In genomic region chr2:10369676-10370075, GRCm38 (mm10) we compare ENCODE assay signal across 29 mouse cellular contexts. TPM values are rescaled to one million over a fixed set of nuclear protein-coding genes. Genes with fewer than 3 reads are reported as not detected.
DNase-seq lines count a peak whose midpoint lies in the region; ATAC-seq and TF ChIP-seq lines count a peak whose summit lies in the region.
"Had no signal": no experiment of that assay in that cellular context is flagged by ENCODE, and none has a peak within 500 bp of the region (broad histone marks: within the 10 kb centered on the region; RNA-seq: fewer than 3 reads in every experiment).

No protein-coding gene starts in this region.

- no peak overlapping the region for H3K4me2 ChIP-seq in hindbrain, embryonic 11.5 days (replicated peaks; ENCODE audit: low read depth, low read length)
- H3K4me2 ChIP-seq in hindbrain, embryonic 12.5 days (replicated peaks): no peak overlapping the region
- no peak overlapping the region for H3K4me2 ChIP-seq in midbrain, embryonic 11.5 days
- H3K4me2 ChIP-seq in midbrain, postnatal 0 days (ENCODE audit: low read depth, low read length, poor library complexity, severe bottlenecking): no peak overlapping the region
- no peak overlapping the region for H3K4me2 ChIP-seq in kidney, embryonic 16.5 days (replicated peaks; ENCODE audit: low read depth, low read length)
- H3K4me2 ChIP-seq: embryonic facial prominence, embryonic 13.5 days; forebrain, embryonic 12.5 days; forebrain, embryonic 15.5 days; heart, embryonic 12.5 days; heart, embryonic 15.5 days; hindbrain, embryonic 15.5 days had no signal

- no peaks in the 10 kb centered on the region for H3K9me3 ChIP-seq in hindbrain, embryonic 11.5 days (ENCODE audit: control insufficient read depth, low read length)
- no peaks in the 10 kb centered on the region for H3K9me3 ChIP-seq in hindbrain, embryonic 12.5 days (replicated peaks)
- no peaks in the 10 kb centered on the region for H3K9me3 ChIP-seq in midbrain, embryonic 11.5 days (ENCODE audit: control insufficient read depth, low read length)
- no peaks in the 10 kb centered on the region for H3K9me3 ChIP-seq in midbrain, postnatal 0 days (ENCODE audit: low read length)
- H3K9me3 ChIP-seq in E14TG2a.4 (ENCODE audit: low read length) (no peaks in the 10 kb centered on the region), ES-E14 (ENCODE audit: control insufficient read depth, insufficient read depth, low read depth, low read length) (no peaks in the 10 kb centered on the region)
- H3K9me3 ChIP-seq in kidney, embryonic 16.5 days (ENCODE audit: low read length): no peaks in the 10 kb centered on the region
- H3K9me3 ChIP-seq: embryonic facial prominence, embryonic 10.5 days; embryonic facial prominence, embryonic 13.5 days; forebrain, embryonic 12.5 days; forebrain, embryonic 15.5 days; G1E; heart, embryonic 12.5 days; heart, embryonic 15.5 days; hindbrain, embryonic 10.5 days; hindbrain, embryonic 15.5 days had no signal

- DNase-seq in hindbrain, embryonic 11.5 days (ENCODE audit: low spot score): peak; percentile 5
- DNase-seq in midbrain, embryonic 11.5 days (ENCODE audit: low spot score, missing footprints): peak; percentile 92
- DNase-seq in midbrain, postnatal 0 days (ENCODE audit: low spot score): no peak
- no peak for DNase-seq in ES-E14 (ENCODE audit: low read depth, low spot score)
- DNase-seq: adrenal gland, postnatal 10 days; adrenal gland, postnatal 36 days; B cell, adult 2 months; cerebellum, adult 18-20 months; cerebellum, adult 9-10 months; cerebellum, postnatal 14 days; gastrocnemius, postnatal 25 days; heart, adult 18-20 months; heart, postnatal 10 days; heart, postnatal 36 days had no signal

- H3K4me1 ChIP-seq in hindbrain, embryonic 11.5 days (replicated peaks; ENCODE audit: control insufficient read depth, insufficient read depth, low read length): 0 out of 2 replicates have a peak, but pooled peaks cover 5% of the 10 kb centered on the region
- H3K4me1 ChIP-seq in hindbrain, embryonic 12.5 days: peaks cover 13% of the 10 kb centered on the region
- H3K4me1 ChIP-seq in midbrain, embryonic 11.5 days (ENCODE audit: control insufficient read depth, insufficient read depth, low read length): peaks cover 2% of the 10 kb centered on the region; the same call in 1 of the 2 replicates
- 0 out of 2 replicates have a peak, but pooled peaks cover 3% of the 10 kb centered on the region for H3K4me1 ChIP-seq in midbrain, postnatal 0 days (ENCODE audit: insufficient read depth, low read length)
- H3K4me1 ChIP-seq in E14TG2a.4 (replicated peaks; ENCODE audit: low read depth, low read length) (peaks cover 48% of the 10 kb centered on the region), ES-E14 (ENCODE audit: control insufficient read depth in 2 of 2, insufficient read depth in 2 of 2, low read length in 2 of 2, poor library complexity in 1 of 2) (peaks cover 0 to 2% of the 10 kb centered on the region in 2 experiments; a peak in 1 of 4 replicates)
- H3K4me1 ChIP-seq in kidney, embryonic 16.5 days (ENCODE audit: insufficient read depth, low read length): peaks cover 12% of the 10 kb centered on the region

- H3K27ac ChIP-seq in hindbrain, embryonic 11.5 days (ENCODE audit: low read depth, low read length): no peak overlapping the region
- no peak overlapping the region for H3K27ac ChIP-seq in hindbrain, embryonic 12.5 days
- H3K27ac ChIP-seq in midbrain, embryonic 11.5 days (ENCODE audit: low read depth, low read length): no peak overlapping the region
- no peak overlapping the region for H3K27ac ChIP-seq in midbrain, postnatal 0 days (ENCODE audit: low read depth, low read length)
- no peak overlapping the region for H3K27ac ChIP-seq in ES-E14 (ENCODE audit: insufficient read depth, low read depth, low read length, poor library complexity, severe bottlenecking)
- H3K27ac ChIP-seq in kidney, embryonic 16.5 days (ENCODE audit: low read length): no peak overlapping the region
- H3K27ac ChIP-seq: embryonic facial prominence, embryonic 10.5 days; embryonic facial prominence, embryonic 13.5 days; forebrain, embryonic 12.5 days; forebrain, embryonic 15.5 days; heart, embryonic 15.5 days; hindbrain, embryonic 10.5 days; hindbrain, embryonic 15.5 days had no signal

- peaks cover 50% of the 10 kb centered on the region for H3K27me3 ChIP-seq in hindbrain, embryonic 11.5 days (ENCODE audit: control insufficient read depth, insufficient read depth, low read length)
- peaks cover 68% of the 10 kb centered on the region for H3K27me3 ChIP-seq in hindbrain, embryonic 12.5 days
- peaks cover 56% of the 10 kb centered on the region for H3K27me3 ChIP-seq in midbrain, embryonic 11.5 days (ENCODE audit: control insufficient read depth, insufficient read depth, low read length)
- peaks cover 37% of the 10 kb centered on the region for H3K27me3 ChIP-seq in midbrain, postnatal 0 days (ENCODE audit: insufficient read depth, low read length)
- H3K27me3 ChIP-seq in E14TG2a.4 (ENCODE audit: insufficient read depth, low read length): peaks cover 63% of the 10 kb centered on the region
- H3K27me3 ChIP-seq in kidney, embryonic 16.5 days (ENCODE audit: insufficient read depth, low read length): peaks cover 63% of the 10 kb centered on the region
- H3K27me3 ChIP-seq: CH12.LX had no signal

- no peak overlapping the region for H3K4me3 ChIP-seq in hindbrain, embryonic 11.5 days (ENCODE audit: low read depth, low read length)
- H3K4me3 ChIP-seq in hindbrain, embryonic 12.5 days: no peak overlapping the region
- no peak overlapping the region for H3K4me3 ChIP-seq in midbrain, embryonic 11.5 days (ENCODE audit: low read depth, low read length)
- no peak overlapping the region for H3K4me3 ChIP-seq in midbrain, postnatal 0 days (ENCODE audit: low read depth, low read length)
- H3K4me3 ChIP-seq in E14TG2a.4 (replicated peaks; ENCODE audit: low read length): peak overlapping the region; percentile 85
- peak overlapping the region; percentile 28 to 58; a peak in 3 of 4 replicates for H3K4me3 ChIP-seq in ES-E14 (ENCODE audit: insufficient read depth in 1 of 2, low read depth in 1 of 2, low read length in 2 of 2, poor library complexity in 1 of 2, severe bottlenecking in 1 of 2)
- no peak overlapping the region for H3K4me3 ChIP-seq in kidney, embryonic 16.5 days (ENCODE audit: low read length)
- H3K4me3 ChIP-seq: embryonic facial prominence, embryonic 10.5 days; embryonic facial prominence, embryonic 13.5 days; erythroblast, embryonic 14.5 days; forebrain, embryonic 12.5 days; forebrain, embryonic 15.5 days; heart, embryonic 12.5 days; heart, embryonic 15.5 days had no signal

- ATAC-seq in hindbrain, embryonic 11.5 days (ENCODE audit: low FRiP score): no peak
- no peak for ATAC-seq in hindbrain, embryonic 12.5 days (ENCODE audit: low FRiP score)
- ATAC-seq in midbrain, embryonic 11.5 days (ENCODE audit: low FRiP score): no peak
- no peak for ATAC-seq in midbrain, postnatal 0 days (ENCODE audit: low FRiP score)
- ATAC-seq in kidney, embryonic 16.5 days (ENCODE audit: low FRiP score, low TSS enrichment): no peak
- ATAC-seq: forebrain, embryonic 15.5 days; Patski had no signal

- TF ChIP-seq CTCF in midbrain, postnatal 0 days (IDR thresholded peaks at IDR 0.05): no peak
- no peak for TF ChIP-seq CTCF in E14TG2a.4 (conservative IDR thresholded peaks at IDR 0.05; ENCODE audit: low read length)

- no peak overlapping the region for H3K9ac ChIP-seq in hindbrain, embryonic 11.5 days (ENCODE audit: low read depth, low read length)
- H3K9ac ChIP-seq in hindbrain, embryonic 12.5 days: no peak overlapping the region
- H3K9ac ChIP-seq in midbrain, embryonic 11.5 days (ENCODE audit: low read length): no peak overlapping the region
- no peak overlapping the region for H3K9ac ChIP-seq in midbrain, postnatal 0 days (replicated peaks; ENCODE audit: low read length, poor library complexity, severe bottlenecking)
- no peak overlapping the region for H3K9ac ChIP-seq in ES-E14 (ENCODE audit: insufficient read depth, low read depth, low read length, poor library complexity, severe bottlenecking)
- no peak overlapping the region for H3K9ac ChIP-seq in kidney, embryonic 16.5 days (replicated peaks; ENCODE audit: low read length)
- H3K9ac ChIP-seq: embryonic facial prominence, embryonic 13.5 days; forebrain, embryonic 12.5 days; forebrain, embryonic 15.5 days; heart, embryonic 12.5 days; heart, embryonic 15.5 days; hindbrain, embryonic 15.5 days had no signal

- 3% methylated on average over 8 of the region's 8 CpGs for WGBS in hindbrain, embryonic 11.5 days
- WGBS in hindbrain, embryonic 12.5 days: 4% methylated on average over 8 of the region's 8 CpGs
- 4% methylated on average over 8 of the region's 8 CpGs for WGBS in midbrain, embryonic 11.5 days
- 5% methylated on average over 8 of the region's 8 CpGs for WGBS in midbrain, postnatal 0 days
- WGBS in kidney, embryonic 16.5 days: 2% methylated on average over 8 of the region's 8 CpGs

- in situ Hi-C loops in ES-E14 (cut with MboI; ENCODE audit: low sequenced_read_pairs in 2 of 2, unreplicated experiment in 2 of 2): loop anchor here (5.0 kb wide), 1 partner anchor 487 kb away; the partner anchor contains the start of gene 4930412O13Rik (in 2 of the 2)

- no peaks in the 10 kb centered on the region for H3K36me3 ChIP-seq in hindbrain, embryonic 11.5 days (ENCODE audit: control insufficient read depth, insufficient read depth, low read length)
- no peaks in the 10 kb centered on the region for H3K36me3 ChIP-seq in hindbrain, embryonic 12.5 days
- no peaks in the 10 kb centered on the region for H3K36me3 ChIP-seq in midbrain, embryonic 11.5 days (ENCODE audit: control insufficient read depth, insufficient read depth, low read length)
- H3K36me3 ChIP-seq in midbrain, postnatal 0 days (ENCODE audit: insufficient read depth, low read length): no peaks in the 10 kb centered on the region
- H3K36me3 ChIP-seq in E14TG2a.4 (ENCODE audit: insufficient read depth, low read length) (no peaks in the 10 kb centered on the region), ES-E14 (ENCODE audit: control insufficient read depth, insufficient read depth, low read length, poor library complexity, severe bottlenecking) (no peaks in the 10 kb centered on the region)
- no peaks in the 10 kb centered on the region for H3K36me3 ChIP-seq in kidney, embryonic 16.5 days (ENCODE audit: insufficient read depth, low read length)
- H3K36me3 ChIP-seq: embryonic facial prominence, embryonic 10.5 days; embryonic facial prominence, embryonic 13.5 days; forebrain, embryonic 12.5 days; forebrain, embryonic 15.5 days; G1E; heart, embryonic 12.5 days; heart, embryonic 15.5 days; hindbrain, embryonic 10.5 days; hindbrain, embryonic 15.5 days had no signal

TF ChIP-seq in ES-E14, 5 proteins besides CTCF, POLR2A, EP300 and RAD21 (continues in another document):
- no peak for TF ChIP-seq ZC3H11A (IDR thresholded peaks at IDR 0.05; ENCODE audit: borderline replicate concordance, low read depth, low read length)

RNA-seq across cellular contexts. Expression of gene Sfmbt2, which starts 0.6 kb away (rescaled TPM):
- 1.4 and 2.6 TPM in 2 replicates for polyA plus RNA-seq in hindbrain, embryonic 11.5 days (2014; fragmentation: Nextera tagmentation; extraction: Ambion mirVana)
- polyA plus RNA-seq in hindbrain, embryonic 12.5 days (2016; fragmentation: Nextera tagmentation; extraction: Ambion mirVana): 2.6 and 3.0 TPM in 2 replicates
- 1.8 and 1.9 TPM in 2 replicates for polyA plus RNA-seq in midbrain, embryonic 11.5 days (2014; fragmentation: Nextera tagmentation; extraction: Ambion mirVana)
- total RNA-seq in midbrain, postnatal 0 days (2014; rRNA removed): 5.5 and 8.2 TPM in 2 replicates
- 4.6 and 5.3 TPM in 2 replicates for polyA plus RNA-seq in midbrain, postnatal 0 days (2015; fragmentation: Nextera tagmentation; extraction: Ambion mirVana)
- 40.8 and 43.7 TPM in 2 replicates for total RNA-seq in ES-E14 (2012; rRNA removed)
- 1.6 and 1.7 TPM in 2 replicates for polyA plus RNA-seq in kidney, embryonic 16.5 days (2015; fragmentation: Nextera tagmentation; extraction: Ambion mirVana)
- total RNA-seq: CH12.LX had no signal
- polyA plus RNA-seq: erythroblast, embryonic 14.5 days had no signal

Comparison
In these comparisons a context has a peak if more than half of its experiments do, and no peak if none do; other contexts are left out.
1. DNase-seq: peak in hindbrain, embryonic 11.5 days (single experiment) and midbrain, embryonic 11.5 days (single experiment); none in midbrain, postnatal 0 days (single experiment) and ES-E14 (single experiment).
2. H3K4me3 ChIP-seq: peak in E14TG2a.4 (single experiment) and ES-E14 (2 of 2); none in hindbrain, embryonic 11.5 days (single experiment), hindbrain, embryonic 12.5 days (single experiment), midbrain, embryonic 11.5 days (single experiment), midbrain, postnatal 0 days (single experiment) and kidney, embryonic 16.5 days (single experiment).